Mouse (Mus musculus) CD8-positive naive resting alpha-beta T cell, adult 2 months (primary cell): ENCODE data around the gene Amigo1.
"Not testable (repeated sequence)": the region's sequence is repeated elsewhere in the genome, so short reads cannot be mapped to it uniquely, and the experiment has no call there.

ENCODE experiments used
- DNase-seq, 2 experiments: peaks; one replicate each; pipeline ENCODE4 v3.0.0; 2022; ENCODE audit warnings: low read depth in 2 of 2, low spot score in 2 of 2

The Amigo1 gene

DNA sequence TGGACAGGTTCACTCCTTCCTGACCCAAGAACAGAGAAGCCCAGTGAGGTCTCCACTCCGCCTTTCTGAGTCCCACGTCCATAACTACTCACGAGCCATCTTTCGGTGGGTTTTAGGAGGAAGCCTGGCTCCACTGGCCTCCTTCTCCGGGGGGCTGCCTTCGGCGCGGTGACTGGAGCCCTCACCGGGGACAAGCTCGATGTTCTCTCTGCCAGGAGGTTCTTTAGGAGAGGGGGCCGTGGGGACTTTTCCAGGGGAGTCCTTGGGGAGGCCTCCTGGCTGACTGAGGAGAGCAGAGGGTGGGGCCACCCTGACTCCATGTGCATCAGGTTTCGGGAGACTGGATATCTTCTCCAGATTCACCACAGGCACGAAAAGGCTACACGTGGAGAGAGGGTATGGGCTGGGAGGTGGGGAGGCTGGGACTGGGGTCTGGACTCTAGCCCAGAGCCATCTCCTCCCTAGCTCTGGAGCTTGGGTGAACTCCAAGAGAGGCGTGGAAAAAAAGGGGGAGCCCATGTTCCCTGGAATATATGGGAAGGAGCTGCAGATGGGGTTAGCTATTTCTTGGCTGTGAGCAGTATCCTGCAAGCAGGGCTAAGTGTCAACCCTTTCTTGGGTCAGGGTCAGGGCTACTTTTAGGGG is 20.7 kb downstream of the Amigo1 start:
- no peak for DNase-seq

DNA sequence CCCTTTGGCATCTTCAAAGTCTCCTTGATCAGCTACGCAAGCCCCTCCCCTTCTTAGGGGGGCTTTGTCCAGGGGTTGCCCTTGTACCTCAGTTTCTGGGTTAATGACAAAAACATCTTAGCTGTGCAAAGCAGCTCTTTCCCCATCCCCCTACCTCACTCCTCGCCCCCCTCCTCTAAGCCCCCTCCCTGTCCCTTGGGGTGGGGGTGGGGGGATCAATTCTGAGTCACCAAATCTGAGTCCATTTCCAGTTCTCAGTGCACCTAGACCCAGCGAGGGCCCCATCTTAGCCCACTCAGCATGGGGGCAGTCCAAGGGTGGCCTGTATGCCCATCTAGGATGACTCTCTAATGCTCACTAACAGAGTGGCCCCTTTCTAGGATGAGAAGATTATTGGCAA is 22.9 kb downstream of the Amigo1 start:
- DNase-seq, result no peak

DNA sequence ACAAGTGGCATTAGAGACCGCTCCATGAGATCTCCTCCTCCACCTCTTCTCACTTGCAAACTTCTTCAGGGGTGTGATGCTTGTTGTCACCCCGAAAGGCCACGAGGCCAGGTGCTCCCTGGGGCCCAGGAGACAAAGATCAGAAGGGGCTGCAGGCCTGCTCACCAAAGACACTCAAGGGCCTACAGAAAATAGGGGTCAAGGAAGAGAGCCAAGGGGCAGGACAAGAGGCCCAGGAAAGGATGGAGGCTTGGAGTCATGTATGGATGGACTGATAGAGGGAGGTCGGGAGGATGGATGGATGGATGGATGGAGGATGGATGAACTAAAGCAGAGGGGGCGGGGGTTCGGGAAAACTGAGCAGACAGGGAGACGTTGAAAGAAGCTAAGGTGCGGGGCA is 23.4 kb downstream of the Amigo1 start:
- no peak for DNase-seq

DNA sequence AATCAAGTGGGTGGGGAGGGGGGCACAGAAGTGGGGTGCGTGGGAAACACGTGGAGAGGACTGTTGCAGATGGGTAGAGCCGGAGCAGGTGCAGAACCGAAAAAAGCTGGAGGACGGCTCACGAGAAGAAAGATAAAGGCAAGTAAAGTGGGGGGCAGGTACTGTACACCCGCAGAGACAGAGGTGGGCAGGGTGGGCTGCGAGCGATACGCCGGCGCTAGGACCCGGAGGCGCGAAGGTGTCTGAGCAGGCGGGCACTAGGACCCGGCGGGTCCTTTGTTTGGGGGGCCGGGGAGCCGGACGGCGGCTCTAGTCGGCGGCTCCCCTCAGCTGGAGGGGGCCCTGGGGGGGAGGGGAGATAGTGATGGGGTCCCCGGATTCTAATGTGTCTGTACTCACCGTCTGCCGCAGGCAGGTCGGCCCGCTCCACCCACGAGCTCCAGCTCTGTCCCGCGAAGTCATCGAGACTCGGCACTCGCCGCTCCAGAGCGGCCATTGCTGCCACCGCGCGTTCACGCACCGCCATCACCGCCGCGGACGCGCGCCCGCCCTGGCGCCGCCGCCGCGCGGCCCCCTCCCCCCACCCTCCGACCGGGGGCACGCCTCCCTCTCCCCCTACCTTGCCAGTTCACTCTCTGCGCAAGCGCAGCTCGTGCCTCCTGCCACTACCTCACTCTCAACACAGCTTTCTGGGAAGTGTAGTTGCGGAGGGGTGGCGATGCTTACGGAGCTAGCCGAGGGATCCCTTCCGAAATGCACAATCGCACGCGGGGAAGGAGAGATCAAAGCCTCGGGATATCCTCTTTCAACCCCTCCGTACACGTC is 24.0 kb downstream of the Amigo1 start:
- DNase-seq, result peak; percentile 88 to 89

DNA sequence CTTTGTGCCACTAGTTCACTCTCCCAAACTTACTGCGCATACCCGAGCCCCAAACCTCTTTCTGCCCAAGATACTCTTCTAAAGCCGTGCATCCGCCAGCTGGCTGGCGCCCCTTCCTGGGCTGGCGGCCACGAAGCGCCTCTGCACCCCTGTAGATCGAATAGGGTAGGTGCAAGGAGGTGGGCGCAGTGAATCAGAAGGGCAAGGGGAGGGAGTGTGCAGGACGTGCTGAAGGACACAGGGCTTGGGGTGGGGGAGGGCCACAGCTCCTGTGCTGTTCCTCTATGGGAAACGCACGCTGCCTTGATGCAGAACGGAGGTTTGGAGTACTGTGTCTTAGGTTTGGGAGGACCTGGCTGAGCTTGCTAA is 24.6 kb downstream of the Amigo1 start, which contains the start of gene Atxn7l2:
TSS of gene Atxn7l2 (minus strand) at position 164 of the 369 bp plus-strand sequence.
- no peak for DNase-seq

DNA sequence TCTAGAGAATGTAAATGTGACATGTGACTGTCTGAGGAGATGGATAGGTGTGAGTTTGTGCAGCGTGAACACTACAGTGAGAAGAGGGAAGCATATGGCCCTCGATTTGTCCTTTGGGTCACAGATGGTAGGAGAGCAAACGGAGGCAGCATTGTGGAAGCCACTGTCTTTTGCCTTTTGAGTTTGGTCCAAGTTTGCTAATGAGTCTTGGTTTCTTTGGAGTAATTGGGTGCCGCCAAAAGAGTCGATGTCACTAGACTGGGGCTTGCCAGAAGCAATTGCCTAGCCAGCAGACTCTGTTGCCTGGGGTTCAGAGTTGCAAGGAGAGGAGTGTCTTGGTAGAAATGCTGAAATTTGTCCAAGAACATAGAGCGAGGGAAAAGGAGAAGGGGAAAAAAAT is 25.7 kb downstream of the Amigo1 start:
- no peak for DNase-seq

DNA sequence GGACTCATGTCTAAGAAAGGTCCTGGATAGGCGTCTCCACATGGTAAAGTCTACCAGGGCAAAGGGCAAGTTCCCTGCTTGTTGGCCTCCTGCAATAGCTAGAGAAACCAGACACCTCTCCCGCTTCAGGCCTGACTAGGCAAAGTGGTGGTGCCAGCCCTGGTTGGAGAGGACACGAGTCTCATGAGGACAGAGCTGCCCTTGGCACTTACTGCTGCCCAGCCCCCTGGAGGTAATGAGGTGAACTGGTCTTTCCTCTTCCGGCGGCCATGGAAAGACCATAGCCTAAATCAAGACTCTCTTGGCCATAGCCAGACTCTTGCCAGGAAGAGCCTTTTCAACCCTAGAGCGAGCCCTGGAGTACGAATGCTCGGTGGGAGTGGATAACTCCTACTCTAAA is 26.3 kb downstream of the Amigo1 start:
- no peak for DNase-seq

DNA sequence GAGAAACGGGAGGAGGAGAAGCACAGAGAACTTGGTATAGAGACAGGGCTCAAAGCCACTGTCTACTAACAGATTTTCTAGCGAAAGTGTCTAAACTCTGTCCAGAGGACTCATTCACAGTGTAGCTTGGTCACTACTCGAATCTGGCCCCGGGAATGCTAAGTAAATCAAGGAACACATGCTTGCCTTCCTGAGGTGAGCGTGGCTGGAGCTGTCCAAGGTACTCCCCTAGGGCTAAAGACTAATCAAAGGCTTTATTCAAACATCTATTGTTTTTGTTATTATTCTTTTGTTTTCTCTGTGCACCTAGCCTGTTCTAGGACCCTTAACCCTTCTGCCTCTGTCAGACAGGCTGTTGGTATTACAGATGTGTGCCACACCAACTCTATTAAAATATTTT is 28.6 kb downstream of the Amigo1 start:
- DNase-seq, result no peak

DNA sequence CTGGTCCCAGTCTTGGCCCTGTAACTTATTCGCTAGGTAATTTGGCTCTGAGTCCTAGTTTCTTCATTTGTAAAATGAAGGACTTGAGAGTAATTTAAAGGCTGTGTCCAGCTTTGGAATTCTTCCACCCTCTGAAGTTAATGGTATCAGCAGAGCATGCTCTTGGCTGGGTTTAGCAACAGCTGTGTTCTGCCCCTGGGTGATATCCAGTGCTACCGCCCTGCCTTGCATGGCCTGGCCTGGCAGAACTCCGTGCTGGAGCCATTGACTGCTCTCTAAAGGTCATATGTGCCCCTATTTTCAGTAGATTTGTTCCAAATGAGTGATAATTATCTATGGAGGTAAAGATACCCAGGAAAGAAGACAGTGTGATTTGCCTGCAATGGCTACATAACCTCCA is 34.5 kb downstream of the Amigo1 start:
- DNase-seq, result no peak

DNA sequence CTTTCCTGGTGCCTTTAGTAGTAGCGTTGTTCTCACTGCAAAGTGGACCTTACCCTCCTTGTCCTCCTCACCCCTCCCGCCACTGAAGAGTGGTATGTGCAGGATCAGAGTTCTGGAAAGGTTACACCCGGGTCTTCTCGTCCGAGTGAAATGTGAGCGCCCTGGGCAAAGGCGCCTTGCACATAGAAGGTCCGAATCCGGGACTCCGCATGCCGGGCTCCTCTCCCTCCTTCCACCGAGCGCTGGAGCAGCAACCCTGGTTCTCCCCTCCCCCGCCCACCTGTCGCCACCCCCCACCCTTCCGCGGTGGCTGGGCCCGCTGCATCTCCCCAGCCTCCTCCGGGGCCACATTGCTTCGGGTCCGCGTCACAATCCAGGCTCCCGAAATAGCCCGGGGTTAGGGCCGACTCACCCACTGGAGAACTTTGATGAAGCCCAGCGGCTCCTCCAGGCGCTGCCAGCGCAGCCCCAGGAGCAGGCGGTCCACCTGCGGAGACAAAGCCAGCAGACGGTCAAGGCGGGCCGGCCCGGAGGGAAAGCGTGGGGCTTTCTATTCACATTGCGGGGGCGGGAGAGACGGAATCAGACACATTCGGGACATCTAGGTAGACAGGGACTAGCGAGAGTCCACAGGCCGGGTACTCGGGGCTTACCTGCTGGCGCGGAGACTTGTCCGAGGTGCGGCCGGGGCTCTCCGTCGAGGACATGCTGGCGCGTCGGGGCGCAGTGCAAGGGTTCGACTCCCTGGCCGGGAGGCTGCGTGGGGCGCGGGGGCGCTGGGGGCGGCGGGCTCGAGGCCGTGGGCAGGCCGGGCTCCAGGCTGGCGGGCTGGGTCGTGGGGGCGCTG is 39.8 kb downstream of the Amigo1 start:
- DNase-seq, result no peak

DNA sequence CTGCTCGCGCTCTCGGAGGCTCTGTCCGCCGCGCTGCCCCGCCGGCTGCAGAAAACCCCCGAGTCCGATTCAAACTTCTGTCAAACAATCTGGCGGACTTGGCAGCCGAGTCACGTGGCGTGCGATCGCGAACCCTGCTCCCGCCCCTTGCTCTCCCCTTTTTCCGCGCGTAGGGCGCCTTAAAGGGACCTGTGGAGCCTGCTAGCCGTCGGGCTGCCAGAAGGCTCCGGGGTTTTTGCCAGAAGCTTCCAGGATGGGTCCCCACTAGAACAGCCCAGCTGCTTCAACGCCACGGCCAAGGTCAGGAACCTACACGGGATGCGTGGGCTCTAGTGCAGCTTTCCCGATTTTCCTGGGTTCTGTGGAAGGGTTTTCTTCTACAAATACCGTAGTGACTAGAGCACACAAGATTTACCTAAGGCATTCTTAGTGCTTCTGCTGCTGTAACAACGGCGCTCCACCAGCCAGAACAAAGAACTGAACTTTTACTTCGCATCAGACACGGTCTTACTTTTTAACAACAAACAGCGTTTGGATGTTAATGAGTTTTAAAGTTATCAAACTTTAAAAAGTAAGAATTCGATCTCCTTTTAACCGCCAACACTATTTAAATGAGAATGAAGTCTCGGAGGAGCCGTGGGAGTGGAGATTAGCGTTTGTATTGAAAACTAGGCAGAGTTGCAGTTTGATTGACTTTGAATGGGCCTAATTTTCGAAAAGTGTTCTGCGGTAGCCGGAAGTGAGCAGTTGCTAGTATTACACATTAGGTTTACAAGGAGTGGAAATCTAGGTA is 40.6 kb downstream of the Amigo1 start, which contains the start of gene Sypl2:
TSS of gene Sypl2 (minus strand) at position 91 of the 793 bp plus-strand sequence.
- DNase-seq, result peak in 1 of 2 experiments; percentile 33

DNA sequence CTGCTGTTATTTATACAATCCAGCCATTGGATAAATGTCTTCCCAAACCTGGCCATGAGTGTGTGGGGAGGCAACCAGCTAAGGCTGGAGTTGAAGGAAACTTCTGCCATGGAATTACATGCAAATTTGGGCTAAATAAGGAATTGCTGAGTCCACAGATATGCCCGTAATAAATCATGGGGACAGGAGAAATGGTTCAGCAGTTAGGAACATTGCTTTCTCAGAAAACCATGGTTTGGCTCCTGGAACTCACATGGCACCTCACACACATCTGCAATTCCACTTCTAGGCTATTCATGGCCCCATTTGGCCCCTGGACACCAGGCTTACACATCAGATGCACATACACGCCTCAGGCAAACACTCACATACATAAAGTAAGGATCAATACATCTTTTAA is 41.4 kb downstream of the Amigo1 start:
- no peak for DNase-seq

DNA sequence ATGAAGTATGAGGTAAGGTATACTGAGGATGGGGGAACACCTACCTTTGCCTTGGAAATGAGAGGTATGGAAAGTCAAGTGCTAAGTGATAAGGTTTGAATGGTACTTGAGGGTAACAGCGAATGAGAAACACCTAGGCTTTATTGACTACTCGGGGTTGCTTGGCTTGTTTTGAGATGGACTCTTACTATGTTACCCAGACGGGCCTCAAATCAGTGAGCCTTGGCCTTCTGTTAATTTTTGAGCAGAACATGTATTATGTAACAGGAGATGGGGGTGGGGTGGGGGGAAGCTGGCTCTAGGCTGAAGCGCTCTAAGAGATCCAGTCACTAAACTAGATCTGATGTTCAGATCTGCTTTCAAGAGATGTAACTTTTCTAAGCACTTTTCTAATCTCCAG is 45.5 kb downstream of the Amigo1 start:
- DNase-seq, result no peak

DNA sequence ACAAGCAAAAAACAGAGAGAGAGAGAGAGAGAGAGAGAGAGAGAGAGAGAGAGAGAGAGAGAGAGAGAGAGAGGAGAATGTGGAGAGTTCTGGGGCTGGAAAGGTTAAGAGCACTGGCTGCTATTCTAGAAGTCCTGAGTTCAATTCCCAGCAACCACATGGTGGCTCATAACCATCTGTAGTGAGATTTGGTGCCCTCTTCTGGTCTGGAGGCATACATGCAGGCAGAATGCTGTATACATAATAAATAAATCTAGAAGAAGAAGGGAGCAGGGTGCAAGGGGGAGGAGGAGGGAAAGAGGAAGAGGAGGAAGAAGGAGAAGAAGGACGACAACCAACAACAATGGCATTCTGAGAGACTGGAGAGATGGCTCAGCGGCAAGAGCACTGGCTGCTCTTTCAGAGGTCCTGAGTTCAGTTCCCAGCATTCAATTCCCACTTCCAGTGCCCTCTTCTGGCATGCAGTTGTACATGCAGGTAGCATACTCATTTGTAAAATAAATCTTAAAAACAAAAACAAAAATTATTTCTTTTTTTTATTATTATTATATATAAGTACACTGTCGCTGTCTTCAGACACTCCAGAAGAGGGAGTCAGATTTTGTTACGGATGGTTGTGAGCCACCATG is 51.5 kb downstream of the Amigo1 start:
- DNase-seq, result not testable (repeated sequence)

DNA sequence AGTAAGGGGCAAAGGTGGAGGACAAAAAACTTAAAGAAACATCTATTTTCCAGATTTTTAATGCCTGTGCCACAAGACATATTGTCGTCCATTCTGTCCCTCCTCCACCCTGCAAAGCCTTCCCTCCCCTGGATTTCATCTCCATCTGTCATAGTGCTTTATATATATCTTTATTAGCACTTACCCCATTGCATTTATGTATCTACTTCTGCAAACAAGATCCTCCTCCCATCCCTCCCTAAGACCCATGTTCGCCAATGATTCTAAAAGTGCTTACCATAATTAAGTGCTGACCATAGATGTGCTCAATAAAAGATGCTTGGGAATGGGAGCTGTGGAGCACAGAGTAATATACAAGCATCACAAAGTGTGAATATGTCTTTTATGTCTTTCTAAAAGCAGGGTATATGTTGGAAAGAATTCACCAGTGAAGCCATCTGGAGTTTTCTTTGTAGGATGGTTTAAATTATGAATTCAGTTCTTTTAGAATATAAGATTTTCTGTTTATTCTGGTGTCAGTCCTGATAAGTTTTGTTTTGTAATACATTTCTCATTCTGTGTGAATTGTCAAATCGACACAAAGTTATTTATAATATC is 55.2 kb downstream of the Amigo1 start:
- DNase-seq, result no peak
